Mouse (Mus musculus) limb, embryonic 10.5 days (tissue): ENCODE data around the gene 1700030J22Rik. TPM values are rescaled to one million over a fixed set of nuclear protein-coding genes. Genes with fewer than 3 reads are reported as not detected.

Experiments
- DNase-seq: peaks from one replicate; pipeline ENCODE4 v3.0.0-alpha.2; 2017; ENCODE audit warnings: low spot score
- H3K27ac ChIP-seq: fragments of 300-500 bp; sonication (generic); 2 replicates; pipeline ENCODE4 v1.5.1; 2016; ENCODE audit warnings: mild to moderate bottlenecking
- H3K27me3 ChIP-seq: fragments of 300-500 bp; sonication (generic); 2 replicates; pipeline ENCODE4 v1.6.1; 2016; ENCODE audit warnings: low read depth, mild to moderate bottlenecking; ENCODE audit not compliant: poor library complexity, severe bottlenecking
- H3K36me3 ChIP-seq: fragments of 300-500 bp; sonication (generic); 2 replicates; pipeline ENCODE4 v1.6.1; 2016; ENCODE audit warnings: mild to moderate bottlenecking, moderate library complexity
- H3K4me1 ChIP-seq: fragments of 300-500 bp; sonication (generic); 2 replicates; pipeline ENCODE4 v1.6.1; 2016
- H3K4me3 ChIP-seq: fragments of 300-500 bp; sonication (generic); 2 replicates; pipeline ENCODE4 v1.5.1; 2016; ENCODE audit warnings: mild to moderate bottlenecking, moderate library complexity
- H3K9me3 ChIP-seq: fragments of 300-500 bp; sonication (generic); replicated peaks from 2 replicates; pipeline ENCODE4 v1.6.1; 2016; ENCODE audit warnings: mild to moderate bottlenecking
- WGBS: fragments of 180-500 bp; shearing (Covaris S2); methylation state at CpG from one replicate; pipeline ENCODE4 v1.1.7; 2016; 5-methylcytosine and 5-hydroxymethylcytosine counted together
- polyA plus RNA-seq: library from polyadenylated mRNA; unstranded; fragments of >200 nt; fragmentation: Nextera tagmentation; extraction: Ambion mirVana; gene quantifications from 2 replicates; pipeline ENCODE4 v1.2.1, GENCODE M21; 2016

The 1700030J22Rik gene
- polyA plus RNA-seq, 1 experiment from 2014 or later, result 1.5 TPM

DNA sequence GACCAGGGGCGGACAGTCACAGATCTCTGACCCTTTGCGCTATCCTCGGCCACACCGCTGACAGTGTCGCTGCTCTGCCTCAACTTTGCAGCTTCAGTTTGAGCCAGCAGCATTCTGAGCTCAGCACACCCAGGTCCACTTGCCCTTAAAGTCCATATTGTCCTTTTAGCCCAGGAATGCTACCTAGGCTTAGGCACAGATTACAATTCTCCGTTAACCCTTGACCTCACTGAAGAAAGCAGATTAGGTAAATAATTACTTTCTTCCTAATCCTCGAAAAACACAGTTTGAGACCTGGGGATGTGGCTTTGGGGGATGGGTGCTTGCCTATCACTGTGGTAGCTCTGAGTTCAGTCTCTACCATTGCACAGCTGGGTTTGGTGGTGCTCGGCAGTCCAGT, 12.5 kb upstream of the 1700030J22Rik start:
- peaks cover 46% of the 10 kb centered on the region for H3K36me3 ChIP-seq
- H3K27me3 ChIP-seq, result no peaks in the 10 kb centered on the region
- DNase-seq, result no peak
- no peaks in the 10 kb centered on the region for H3K9me3 ChIP-seq
- H3K27ac ChIP-seq, result no peak overlapping the region
- no peak overlapping the region for H3K4me3 ChIP-seq
- H3K4me1 ChIP-seq, result peaks cover 20% of the 10 kb centered on the region
- WGBS, result 87% methylated on average over 8 of the region's 8 CpGs

DNA sequence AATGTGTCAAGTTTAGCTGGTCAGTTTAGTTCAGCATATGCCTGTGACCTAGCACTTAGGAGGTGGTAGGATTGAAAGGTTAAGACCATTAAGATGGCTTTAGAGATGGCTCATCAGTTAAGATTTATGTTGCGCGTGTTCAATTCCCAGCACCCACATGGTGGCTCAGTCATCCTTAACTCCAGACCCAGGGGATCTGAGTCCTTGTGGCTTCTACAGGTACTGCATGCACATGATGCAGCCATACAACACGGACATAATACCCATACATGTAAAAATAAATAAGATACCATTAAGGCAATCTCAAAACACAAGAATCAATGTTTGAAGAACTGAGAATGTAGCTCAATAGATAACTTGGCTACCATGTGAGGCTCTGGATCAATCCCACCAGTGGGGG, 11.1 kb upstream of the 1700030J22Rik start:
- peaks cover 60% of the 10 kb centered on the region for H3K36me3 ChIP-seq
- no peak overlapping the region for H3K4me3 ChIP-seq

DNA sequence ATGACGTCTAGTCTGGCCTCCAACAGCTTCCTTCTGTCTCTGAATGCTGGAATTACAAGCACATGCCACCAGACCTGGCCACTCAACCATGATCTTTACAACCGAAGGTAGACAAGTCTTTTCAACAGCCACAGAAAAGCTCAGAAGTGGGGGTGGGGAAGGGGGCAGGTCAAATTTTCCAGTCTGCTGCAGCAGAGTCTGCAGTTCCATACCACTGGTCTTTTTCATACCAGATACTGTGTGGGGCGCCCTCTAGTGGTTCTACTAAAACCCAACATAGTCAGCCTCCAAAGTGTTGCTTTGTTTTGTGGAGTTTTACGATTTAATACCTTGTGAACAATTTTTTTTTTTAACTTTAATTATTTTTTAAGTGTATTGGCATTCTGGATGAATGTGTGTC, 1.4 kb upstream of the 1700030J22Rik start:
- WGBS, result 29% methylated on average over 4 of the region's 4 CpGs
- DNase-seq, result peak; percentile 74
- Histone ChIP-seq H3K9me3 (no peaks in the 10 kb centered on the region), H3K27me3 (no peaks in the 10 kb centered on the region), H3K27ac (no peak overlapping the region), H3K4me1 (peaks cover 27% of the 10 kb centered on the region), H3K36me3 (peaks cover 40% of the 10 kb centered on the region), H3K4me3 (no peak overlapping the region)

More for the DNA sequence above, 11.1 kb upstream of the 1700030J22Rik start:
- 89% methylated on average over 3 of the region's 3 CpGs for WGBS
- no peaks in the 10 kb centered on the region for H3K27me3 ChIP-seq
- no peak for DNase-seq
- H3K4me1 ChIP-seq, result peaks cover 20% of the 10 kb centered on the region
- H3K27ac ChIP-seq, result no peak overlapping the region
- H3K9me3 ChIP-seq, result no peaks in the 10 kb centered on the region

DNA sequence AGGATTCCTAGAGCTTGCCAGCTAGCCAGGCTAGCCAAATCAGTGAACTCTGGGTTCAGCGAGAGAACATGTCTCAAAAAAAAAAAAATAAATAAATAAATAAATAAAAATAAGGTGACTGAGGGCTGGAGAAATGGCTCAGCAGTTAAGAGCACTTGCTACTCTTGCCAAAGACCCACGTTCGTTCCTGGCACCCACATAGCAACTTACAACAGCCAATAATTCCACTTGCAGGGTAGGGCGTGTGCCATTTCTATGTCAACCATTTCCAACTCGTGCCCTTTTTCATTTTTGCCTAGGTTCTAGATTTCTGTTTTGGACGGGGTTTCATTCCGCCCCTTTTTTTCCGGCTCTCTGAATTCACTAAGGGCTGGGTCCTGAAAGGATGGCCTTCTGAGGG, 707 bp downstream of the 1700030J22Rik start:
- Histone ChIP-seq H3K4me1 (peaks cover 28% of the 10 kb centered on the region), H3K27ac (peak overlapping the region; percentile 77), H3K4me3 (peak overlapping the region; percentile 92), H3K36me3 (peaks cover 19% of the 10 kb centered on the region), H3K9me3 (no peaks in the 10 kb centered on the region), H3K27me3 (no peaks in the 10 kb centered on the region)
- no peak for DNase-seq
- WGBS, result 46% methylated on average over 8 of the region's 8 CpGs

DNA sequence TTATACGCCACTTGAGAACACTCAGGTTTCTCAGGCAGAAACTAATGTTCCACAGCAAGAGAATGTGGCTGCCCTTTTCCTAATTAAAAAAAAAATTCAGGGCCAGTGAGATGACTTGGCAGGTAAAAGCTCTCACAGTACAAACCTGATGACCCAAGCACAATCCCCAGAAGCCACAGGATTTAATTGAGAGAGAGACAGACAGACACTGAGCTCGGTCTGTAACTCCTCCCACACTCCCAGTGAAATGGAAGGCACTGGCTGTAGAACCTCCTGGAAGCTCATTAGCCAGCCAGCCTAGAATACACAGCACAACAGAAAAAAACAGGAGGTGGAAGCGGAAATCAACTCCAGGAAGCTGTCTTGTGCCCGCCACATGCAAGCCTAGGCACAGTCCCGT, 3.2 kb downstream of the 1700030J22Rik start:
- Histone ChIP-seq H3K9me3 (no peaks in the 10 kb centered on the region), H3K4me3 (no peak overlapping the region), H3K27ac (no peak overlapping the region), H3K27me3 (no peaks in the 10 kb centered on the region), H3K36me3 (no peaks in the 10 kb centered on the region), H3K4me1 (peaks cover 28% of the 10 kb centered on the region)
- 68% methylated on average over 5 of the region's 5 CpGs for WGBS
- DNase-seq, result no peak

DNA sequence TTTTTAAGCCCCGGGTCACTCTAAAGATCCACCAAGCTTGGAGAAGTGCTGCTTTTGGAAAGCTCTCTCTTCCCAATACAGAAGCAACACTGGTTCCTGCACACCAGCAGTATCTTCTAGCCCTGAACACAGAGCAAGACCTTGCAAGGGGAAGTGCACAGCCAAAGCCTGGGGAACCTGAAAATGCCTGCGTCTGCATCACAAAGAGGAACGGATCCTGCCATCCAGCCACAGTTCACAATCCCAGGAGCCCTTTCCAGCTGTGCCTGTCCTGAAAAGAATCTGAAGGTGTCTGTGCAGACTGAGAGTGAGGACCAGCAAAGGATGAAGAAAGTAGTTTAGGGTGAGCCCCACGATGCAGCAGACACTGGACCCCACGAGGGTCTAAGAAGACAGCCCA, 3.7 kb downstream of the 1700030J22Rik start:
- no peaks in the 10 kb centered on the region for H3K9me3 ChIP-seq
- H3K4me3 ChIP-seq, result no peak overlapping the region
- H3K27ac ChIP-seq, result no peak overlapping the region
- no peaks in the 10 kb centered on the region for H3K27me3 ChIP-seq
- H3K36me3 ChIP-seq, result no peaks in the 10 kb centered on the region
- WGBS, result 40% methylated on average over 5 of the region's 5 CpGs
- no peak for DNase-seq
- peaks cover 28% of the 10 kb centered on the region for H3K4me1 ChIP-seq

DNA sequence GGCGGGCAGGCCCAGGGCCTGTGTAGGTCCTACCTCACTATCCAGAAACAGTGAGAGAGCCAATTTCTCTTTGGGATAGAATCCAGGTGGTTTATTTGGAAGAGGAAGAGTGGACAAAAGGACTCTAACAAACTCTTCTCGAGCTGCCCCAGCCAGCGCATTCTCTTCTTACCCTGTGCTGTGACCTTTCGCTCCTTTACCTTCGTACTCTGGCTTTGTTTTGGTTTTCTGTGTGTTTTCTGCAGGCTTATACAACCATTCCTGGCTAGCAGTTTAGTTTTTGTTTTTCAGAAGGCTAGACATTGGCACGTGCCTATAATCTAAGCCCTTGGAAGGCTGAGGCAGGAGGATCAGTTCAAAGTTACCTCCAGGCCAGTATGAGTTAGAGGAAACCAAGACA, 9.2 kb downstream of the 1700030J22Rik start:
- Histone ChIP-seq H3K4me3 (no peak overlapping the region), H3K9me3 (no peaks in the 10 kb centered on the region), H3K36me3 (no peaks in the 10 kb centered on the region), H3K27ac (no peak overlapping the region), H3K27me3 (no peaks in the 10 kb centered on the region), H3K4me1 (no peaks in the 10 kb centered on the region)
- no peak for DNase-seq
- 89% methylated on average over 6 of the region's 6 CpGs for WGBS

DNA sequence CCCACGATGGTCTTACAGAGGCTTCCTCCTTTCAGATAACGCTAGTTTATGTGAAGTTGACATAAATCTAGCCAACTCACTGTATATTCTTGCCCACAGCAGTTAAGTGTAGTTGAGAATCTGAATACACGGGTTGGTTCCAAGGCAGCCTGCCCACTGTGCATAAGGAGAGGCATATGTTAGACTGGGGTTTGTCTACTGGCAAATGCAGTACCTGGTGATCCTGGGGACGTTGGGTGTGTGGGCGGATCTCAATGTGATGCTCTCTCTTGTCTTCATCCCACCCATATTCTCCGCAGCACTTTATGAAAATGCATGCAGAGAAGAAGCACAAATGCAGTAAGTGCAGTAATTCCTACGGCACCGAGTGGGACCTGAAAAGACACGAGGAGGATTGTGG, 24.3 kb downstream of the 1700030J22Rik start:
- no peak overlapping the region for H3K27ac ChIP-seq
- peaks cover 67% of the 10 kb centered on the region for H3K36me3 ChIP-seq
- H3K4me1 ChIP-seq, result no peaks in the 10 kb centered on the region
- H3K9me3 ChIP-seq, result no peaks in the 10 kb centered on the region
- DNase-seq, result no peak
- 94% methylated on average over 9 of the region's 9 CpGs for WGBS
- no peaks in the 10 kb centered on the region for H3K27me3 ChIP-seq
- H3K4me3 ChIP-seq, result no peak overlapping the region

DNA sequence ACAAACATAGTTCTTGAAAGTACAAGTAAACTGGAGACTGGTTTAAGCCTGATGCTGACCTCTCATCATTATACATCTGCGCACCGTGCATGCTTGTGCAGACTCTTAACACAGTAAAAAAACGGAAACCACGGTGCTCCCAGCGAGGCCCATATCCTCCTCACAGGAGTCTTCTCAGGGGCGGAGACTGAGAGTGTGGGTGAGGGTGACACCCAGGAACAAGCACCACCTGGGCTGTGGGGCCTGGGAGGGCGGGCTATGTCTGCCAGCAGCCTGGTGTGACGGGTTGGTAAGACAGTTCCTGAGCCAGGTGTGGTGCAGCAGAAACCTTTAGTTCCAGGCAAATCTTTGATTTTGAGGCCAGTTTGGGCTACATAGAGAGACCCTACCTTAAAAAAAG, 26.3 kb downstream of the 1700030J22Rik start:
- H3K4me1 ChIP-seq, result no peaks in the 10 kb centered on the region
- H3K27me3 ChIP-seq, result no peaks in the 10 kb centered on the region
- no peaks in the 10 kb centered on the region for H3K9me3 ChIP-seq
- no peak overlapping the region for H3K4me3 ChIP-seq
- peaks cover 47% of the 10 kb centered on the region for H3K36me3 ChIP-seq
- no peak overlapping the region for H3K27ac ChIP-seq
- DNase-seq, result no peak
- WGBS, result 89% methylated on average over 8 of the region's 8 CpGs

DNA sequence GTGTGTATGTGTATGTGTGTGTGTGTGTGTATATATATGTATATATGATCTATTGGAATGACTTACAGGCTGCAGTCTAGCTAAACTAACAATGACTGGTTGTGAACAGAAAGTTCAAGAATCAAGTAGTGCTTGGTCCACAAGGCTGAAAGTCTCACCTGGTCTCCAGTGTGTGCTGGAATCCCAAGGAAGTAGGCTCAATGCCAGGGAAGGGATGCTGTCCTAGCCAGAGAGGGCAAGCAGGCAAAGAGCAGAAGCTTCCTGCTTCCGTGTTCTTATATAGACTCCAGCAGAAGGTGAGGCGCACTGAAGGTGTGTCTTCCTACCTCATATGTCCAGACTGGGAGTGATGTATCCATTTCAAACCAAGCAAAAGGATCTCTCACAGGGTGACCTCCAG, 27.0 kb downstream of the 1700030J22Rik start:
- no peak overlapping the region for H3K27ac ChIP-seq
- peaks cover 41% of the 10 kb centered on the region for H3K36me3 ChIP-seq
- 95% methylated on average over 2 of the region's 2 CpGs for WGBS

DNA sequence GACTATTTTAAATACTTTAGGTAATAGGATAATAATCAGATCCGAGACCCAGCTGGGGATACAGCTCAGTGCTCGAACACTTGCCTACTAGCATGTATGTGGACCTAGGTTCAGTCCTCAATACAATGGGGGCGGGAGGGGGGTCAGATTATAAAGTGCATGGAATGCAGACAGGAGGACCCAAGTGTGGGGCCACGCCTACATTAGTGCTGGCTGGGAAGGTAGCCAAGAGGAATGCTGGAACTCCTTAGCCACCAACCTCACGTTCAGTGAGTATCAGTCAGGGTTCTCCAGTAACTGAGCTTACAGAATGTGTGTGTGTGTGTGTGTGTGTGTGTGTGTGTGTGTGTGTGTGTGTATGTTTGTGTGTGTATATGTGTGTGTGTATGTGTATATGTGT, 27.4 kb downstream of the 1700030J22Rik start:
- no peak for DNase-seq
- WGBS, result 87% methylated on average over 5 of the region's 5 CpGs
- Histone ChIP-seq H3K9me3 (no peaks in the 10 kb centered on the region), H3K36me3 (peaks cover 37% of the 10 kb centered on the region), H3K4me1 (peaks cover 3% of the 10 kb centered on the region), H3K27ac (no peak overlapping the region), H3K4me3 (no peak overlapping the region), H3K27me3 (no peaks in the 10 kb centered on the region)

More for the DNA sequence above, 27.0 kb downstream of the 1700030J22Rik start:
- DNase-seq, result no peak
- no peaks in the 10 kb centered on the region for H3K4me1 ChIP-seq
- H3K9me3 ChIP-seq, result no peaks in the 10 kb centered on the region
- H3K4me3 ChIP-seq, result no peak overlapping the region
- H3K27me3 ChIP-seq, result no peaks in the 10 kb centered on the region

DNA sequence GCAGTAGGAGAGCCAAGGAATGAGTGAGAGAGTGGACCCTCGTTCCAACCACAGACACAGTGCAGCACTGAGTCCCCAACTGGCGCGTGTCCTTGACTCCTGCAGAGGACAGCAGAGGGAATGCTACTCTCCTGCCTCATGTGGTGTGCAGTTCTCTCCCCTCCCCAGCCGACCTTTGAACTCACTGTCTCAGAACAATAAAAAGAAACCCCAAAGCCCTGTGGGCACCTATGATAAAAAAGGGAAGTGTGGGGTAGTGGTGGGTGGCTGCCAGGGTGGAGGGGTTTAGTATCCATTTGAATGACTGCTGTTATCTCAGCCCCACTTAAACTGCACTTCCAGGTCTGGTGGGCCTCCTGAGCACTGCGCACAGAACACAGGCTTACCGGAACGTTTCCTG, 31.2 kb downstream of the 1700030J22Rik start:
- H3K27ac ChIP-seq, result no peak overlapping the region
- H3K4me1 ChIP-seq, result peaks cover 23% of the 10 kb centered on the region
- no peak for DNase-seq
- no peak overlapping the region for H3K4me3 ChIP-seq
- WGBS, result 85% methylated on average over 7 of the region's 7 CpGs
- no peaks in the 10 kb centered on the region for H3K9me3 ChIP-seq
- no peaks in the 10 kb centered on the region for H3K27me3 ChIP-seq
- H3K36me3 ChIP-seq, result peaks cover 3% of the 10 kb centered on the region; the same call in 1 of the 2 replicates

DNA sequence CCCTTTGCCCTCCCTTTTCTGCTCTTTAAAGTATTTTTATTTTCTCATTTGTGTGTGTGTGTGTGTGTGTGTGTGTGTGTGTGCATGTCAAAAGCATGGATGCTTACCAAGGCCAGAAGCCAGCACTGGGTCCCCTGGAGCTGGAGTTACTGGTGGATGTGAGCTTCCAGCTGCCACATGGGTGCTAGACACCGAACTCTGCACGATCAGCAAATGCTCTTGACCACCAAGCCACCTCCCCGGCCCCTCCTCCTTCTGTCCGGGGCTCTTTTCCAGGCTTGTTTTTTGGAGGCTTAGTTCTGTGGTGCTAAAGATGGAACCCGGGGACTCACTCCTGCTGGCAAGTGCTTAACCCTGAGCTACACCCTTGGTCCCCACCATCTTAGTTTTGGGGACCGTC, 31.9 kb downstream of the 1700030J22Rik start:
- Histone ChIP-seq H3K27me3 (no peaks in the 10 kb centered on the region), H3K27ac (no peak overlapping the region), H3K9me3 (no peaks in the 10 kb centered on the region), H3K4me3 (no peak overlapping the region), H3K4me1 (peaks cover 23% of the 10 kb centered on the region), H3K36me3 (peaks cover 3% of the 10 kb centered on the region; the same call in 1 of the 2 replicates)
- no peak for DNase-seq
- 94% methylated on average over 6 of the region's 6 CpGs for WGBS

DNA sequence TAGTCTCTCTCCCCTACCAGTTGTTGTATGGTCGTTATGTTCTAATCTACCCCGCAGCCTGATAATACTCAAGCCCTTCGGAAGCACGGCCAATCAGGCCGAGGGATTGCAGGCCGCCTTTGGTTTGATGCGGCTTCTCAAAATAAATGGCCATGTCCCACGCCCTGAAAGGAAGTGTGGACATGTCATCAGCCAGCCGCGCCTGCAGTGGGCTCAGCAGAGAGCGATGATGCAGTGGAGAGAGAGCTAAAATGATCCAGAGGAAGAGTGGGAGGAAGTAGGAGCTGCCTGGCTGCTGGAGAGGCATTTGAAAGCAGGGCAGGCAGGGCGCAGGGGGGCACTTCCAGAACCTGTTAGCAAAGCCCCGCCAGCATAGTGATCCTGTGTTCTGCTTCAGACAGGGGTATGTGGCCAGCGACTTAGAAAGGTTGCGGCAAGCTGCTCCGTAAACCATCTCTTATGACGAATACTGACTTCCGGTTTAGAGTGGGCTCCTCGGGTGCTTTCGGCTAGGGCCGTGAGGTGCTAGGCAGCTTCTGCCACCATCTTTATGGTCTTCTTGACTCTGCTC, 32.4 kb downstream of the 1700030J22Rik start:
- DNase-seq, result no peak
- H3K9me3 ChIP-seq, result no peaks in the 10 kb centered on the region
- peaks cover 23% of the 10 kb centered on the region for H3K4me1 ChIP-seq
- H3K27ac ChIP-seq, result no peak overlapping the region
- H3K36me3 ChIP-seq, result peaks cover 4% of the 10 kb centered on the region; the same call in 1 of the 2 replicates
- WGBS, result 86% methylated on average over 21 of the region's 21 CpGs
- H3K4me3 ChIP-seq, result no peak overlapping the region
- H3K27me3 ChIP-seq, result no peaks in the 10 kb centered on the region
